Mouse (Mus musculus) liver, postnatal 0 days (tissue): ENCODE measurements at regions not wholly inside any gene's neighbourhood (a gene's known extent, or its start where the extent isn't known, plus 50 kb on each side); places are given as distances from the start of the nearest gene placed in this dataset.

Experiments used
- ATAC-seq: fragments of 200-750 bp; cut with Nextera tagmentation; 2 replicates; pipeline ENCODE4 v1.8.0; 2017; ENCODE audit warnings: mild to moderate bottlenecking, moderate library complexity
- DNase-seq: peaks from one replicate; pipeline ENCODE4 v3.0.0-alpha.2; 2016
- H3K27ac ChIP-seq: fragments of 300-500 bp; sonication (generic); 2 replicates; pipeline ENCODE4 v1.5.1; 2014; ENCODE audit warnings: antibody characterized with exemption, moderate library complexity, mild to moderate bottlenecking, low read depth
- H3K27me3 ChIP-seq: fragments of 300-500 bp; sonication (generic); 2 replicates; pipeline ENCODE4 v1.6.1; 2014; ENCODE audit warnings: low read length, control low read depth, mixed read lengths; ENCODE audit not compliant: insufficient read depth
- H3K36me3 ChIP-seq: fragments of 300-500 bp; sonication (generic); replicated peaks from 2 replicates; pipeline ENCODE4 v1.6.1; 2014; ENCODE audit warnings: mild to moderate bottlenecking, control low read depth, low read length, moderate library complexity, mixed read lengths; ENCODE audit not compliant: insufficient read depth
- H3K4me1 ChIP-seq: fragments of 300-500 bp; sonication (generic); 2 replicates; pipeline ENCODE4 v1.6.1; 2014; ENCODE audit warnings: antibody characterized with exemption, mild to moderate bottlenecking, control low read depth; ENCODE audit not compliant: insufficient read depth
- H3K4me2 ChIP-seq: fragments of 300-500 bp; sonication (generic); 2 replicates; pipeline ENCODE4 v1.6.1; 2014; ENCODE audit warnings: low read depth, mild to moderate bottlenecking, low read length, moderate library complexity, mixed read lengths
- H3K4me3 ChIP-seq: fragments of 300-500 bp; sonication (generic); 2 replicates; pipeline ENCODE4 v1.5.1; 2014; ENCODE audit warnings: low read depth, low read length
- H3K9ac ChIP-seq: fragments of 300-500 bp; sonication (generic); replicated peaks from 2 replicates; pipeline ENCODE4 v1.6.1; 2014; ENCODE audit warnings: mild to moderate bottlenecking, moderate library complexity
- H3K9me3 ChIP-seq: fragments of 300-500 bp; sonication (generic); 2 replicates; pipeline ENCODE4 v1.6.1; 2016; ENCODE audit warnings: mild to moderate bottlenecking, control low read depth, low read length, mixed read lengths
- CTCF ChIP-seq: sonication (generic); IDR thresholded peaks from 2 replicates; pipeline ENCODE4 v1.5.1; 2016; ENCODE audit warnings: antibody characterized with exemption, low read depth
- EP300 ChIP-seq: IDR thresholded peaks from 2 replicates; pipeline ENCODE4 v1.6.1; 2016; ENCODE audit warnings: antibody characterized with exemption, low read depth, mild to moderate bottlenecking
- WGBS: fragments of 180-500 bp; shearing (Covaris S2); extraction: QIAGEN DNeasy Blood & Tissue Kit; methylation state at CpG from one replicate; pipeline ENCODE4 v1.1.7; 2014; ENCODE audit not compliant: insufficient replicate concordance; 5-methylcytosine and 5-hydroxymethylcytosine counted together

- no peak for ATAC-seq
- H3K9me3 ChIP-seq: no peaks in the 10 kb centered on the region
- 0 out of 2 replicates have a peak, but pooled peaks cover 4% of the 10 kb centered on the region for H3K4me1 ChIP-seq
- DNase-seq: no peak
- H3K27me3 ChIP-seq: no peaks in the 10 kb centered on the region
- H3K4me3 ChIP-seq: no peak overlapping the region
- no peak for TF ChIP-seq EP300
- TF ChIP-seq CTCF: no peak
- 52% methylated on average over 5 of the region's 5 CpGs for WGBS
- H3K4me2 ChIP-seq: no peak overlapping the region
- no peaks in the 10 kb centered on the region for H3K36me3 ChIP-seq
- no peak overlapping the region for H3K9ac ChIP-seq
- no peak overlapping the region for H3K27ac ChIP-seq
These were observed 61.1 kb upstream of the Slc16a1 start for GRCm38 (mm10) chr3:104577228-104577927.

GRCm38 (mm10) chr3:104573277-104573940, 61.7 kb upstream of the Lrig2 start:
- no peak overlapping the region for H3K4me2 ChIP-seq

GRCm38 (mm10) chr3:104571935-104572631, 60.4 kb upstream of the Lrig2 start:
- peak; percentile 89 for ATAC-seq
- WGBS: 57% methylated on average over 10 of the region's 10 CpGs
- no peak overlapping the region for H3K4me2 ChIP-seq
- no peak overlapping the region; the same call in 1 of the 2 replicates for H3K9ac ChIP-seq
- DNase-seq: peak; percentile 34
- H3K36me3 ChIP-seq: no peaks in the 10 kb centered on the region
- H3K9me3 ChIP-seq: no peaks in the 10 kb centered on the region
- no peaks in the 10 kb centered on the region for H3K27me3 ChIP-seq
- H3K27ac ChIP-seq: peak overlapping the region; percentile 89
- no peak overlapping the region for H3K4me3 ChIP-seq
- H3K4me1 ChIP-seq: peaks cover 22% of the 10 kb centered on the region
- TF ChIP-seq CTCF (no peak), EP300 (0 out of 2 replicates have a peak, but pooled peaks have one; percentile 40)

More at GRCm38 (mm10) chr3:104573277-104573940, 61.7 kb upstream of the Lrig2 start:
- WGBS: 72% methylated on average over 5 of the region's 5 CpGs
- no peaks in the 10 kb centered on the region for H3K9me3 ChIP-seq
- H3K27me3 ChIP-seq: no peaks in the 10 kb centered on the region
- H3K9ac ChIP-seq: no peak overlapping the region
- peaks cover 22% of the 10 kb centered on the region for H3K4me1 ChIP-seq
- H3K27ac ChIP-seq: peak overlapping the region; percentile 89
- DNase-seq: no peak
- TF ChIP-seq CTCF (no peak), EP300 (no peak)
- no peak overlapping the region for H3K4me3 ChIP-seq
- no peak for ATAC-seq
- no peaks in the 10 kb centered on the region for H3K36me3 ChIP-seq

GRCm38 (mm10) chr3:104565423-104566230, 53.9 kb upstream of the Lrig2 start:
- TF ChIP-seq EP300: peak; percentile 41
- no peak for TF ChIP-seq CTCF
- Histone ChIP-seq H3K27ac (peak overlapping the region; percentile 77), H3K9ac (no peak overlapping the region), H3K4me2 (no peak overlapping the region), H3K27me3 (no peaks in the 10 kb centered on the region), H3K4me1 (peaks cover 18% of the 10 kb centered on the region), H3K36me3 (no peaks in the 10 kb centered on the region), H3K4me3 (no peak overlapping the region), H3K9me3 (no peaks in the 10 kb centered on the region)
- DNase-seq (no peak), ATAC-seq (peak; percentile 70)
- 44% methylated on average over 13 of the region's 13 CpGs for WGBS

- ATAC-seq (no peak), DNase-seq (no peak)
- H3K4me2 ChIP-seq: no peak overlapping the region
- H3K9ac ChIP-seq: no peak overlapping the region
- WGBS: 58% methylated on average over 2 of the region's 2 CpGs
- TF ChIP-seq CTCF (no peak), EP300 (no peak)
- H3K27me3 ChIP-seq: no peaks in the 10 kb centered on the region
- no peaks in the 10 kb centered on the region for H3K9me3 ChIP-seq
- H3K4me1 ChIP-seq: peaks cover 16% of the 10 kb centered on the region
- peak overlapping the region; percentile 77 for H3K27ac ChIP-seq
- no peaks in the 10 kb centered on the region for H3K36me3 ChIP-seq
- no peak overlapping the region for H3K4me3 ChIP-seq
These were observed 53.1 kb upstream of the Lrig2 start for GRCm38 (mm10) chr3:104564857-104565256.

- Histone ChIP-seq H3K4me1 (peaks cover 9% of the 10 kb centered on the region), H3K27ac (no peak overlapping the region), H3K9me3 (no peaks in the 10 kb centered on the region), H3K9ac (no peak overlapping the region), H3K36me3 (no peaks in the 10 kb centered on the region), H3K4me2 (no peak overlapping the region), H3K27me3 (no peaks in the 10 kb centered on the region), H3K4me3 (no peak overlapping the region)
- DNase-seq: no peak
- TF ChIP-seq CTCF (no peak), EP300 (no peak)
- no peak for ATAC-seq
- 50% methylated on average over 4 of the region's 4 CpGs for WGBS
These were observed 49.8 kb upstream of the Lrig2 start for GRCm38 (mm10) chr3:104561567-104561966.
